Mouse (Mus musculus): ENCODE data around the gene Slco3a1. TPM values are rescaled to one million over a fixed set of nuclear protein-coding genes. Genes with fewer than 3 reads are reported as not detected.

Slco3a1 gene
- polyA plus RNA-seq, 1 experiment from 2014 or later = 42.8 TPM

DNA sequence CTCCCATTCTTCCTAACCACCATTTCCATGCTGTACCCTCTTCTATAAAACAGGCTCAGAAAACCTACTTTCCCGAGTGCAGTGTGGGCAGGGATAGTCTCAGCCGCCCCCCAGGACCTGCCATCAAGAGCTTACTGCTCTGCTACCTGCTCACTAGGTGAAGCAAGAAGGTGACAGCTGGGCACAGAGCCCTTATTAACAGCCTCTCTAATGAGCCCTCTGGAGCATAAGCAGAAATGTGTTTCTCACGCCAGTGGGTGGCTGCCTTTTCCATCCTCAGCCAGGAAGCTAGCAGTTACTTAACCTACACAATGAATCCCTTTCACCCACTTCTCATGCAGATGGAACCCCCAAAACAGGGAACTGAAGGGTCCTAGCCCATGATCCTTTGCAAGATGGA is 66.9 kb downstream of the Slco3a1 start:
- Histone ChIP-seq H3K27ac (ENCODE audit: low read length) (no peak overlapping the region), H3K27me3 (replicated peaks; ENCODE audit: insufficient read depth, low read length) (no peaks in the 10 kb centered on the region), H3K4me3 (ENCODE audit: low read depth, low read length) (no peak overlapping the region), H3K9ac (replicated peaks; ENCODE audit: low read depth) (no peak overlapping the region), H3K4me2 (replicated peaks; ENCODE audit: low read depth, low read length) (no peak overlapping the region), H3K36me3 (ENCODE audit: insufficient read depth, low read length) (no peaks in the 10 kb centered on the region), H3K9me3 (ENCODE audit: low read length) (no peaks in the 10 kb centered on the region), H3K4me1 (ENCODE audit: insufficient read depth, low read depth, low read length) (no peaks in the 10 kb centered on the region; the same call in 1 of the 2 replicates)
- 66% methylated on average over 3 of the region's 3 CpGs for WGBS
- DNase-seq (ENCODE audit: low spot score) (no peak), ATAC-seq (no peak)
- TF ChIP-seq CTCF (IDR thresholded peaks at IDR 0.05) (no peak), EP300 (IDR thresholded peaks at IDR 0.05) (no peak)

- Histone ChIP-seq H3K4me3 (ENCODE audit: low read depth, low read length) (no peak overlapping the region), H3K9me3 (ENCODE audit: low read length) (no peaks in the 10 kb centered on the region), H3K36me3 (ENCODE audit: insufficient read depth, low read length) (no peaks in the 10 kb centered on the region), H3K4me2 (replicated peaks; ENCODE audit: low read depth, low read length) (no peak overlapping the region), H3K9ac (replicated peaks; ENCODE audit: low read depth) (no peak overlapping the region), H3K27me3 (replicated peaks; ENCODE audit: insufficient read depth, low read length) (no peaks in the 10 kb centered on the region), H3K4me1 (ENCODE audit: insufficient read depth, low read depth, low read length) (no peaks in the 10 kb centered on the region; the same call in 1 of the 2 replicates), H3K27ac (ENCODE audit: low read length) (no peak overlapping the region)
- ATAC-seq (no peak), DNase-seq (ENCODE audit: low spot score) (no peak)
- TF ChIP-seq CTCF (IDR thresholded peaks at IDR 0.05) (no peak), EP300 (IDR thresholded peaks at IDR 0.05) (no peak)
- WGBS = 89% methylated on average over 4 of the region's 4 CpGs
Observed at GRCm38 (mm10) chr7:74486083-74486482, 68.5 kb downstream of the Slco3a1 start.

DNA sequence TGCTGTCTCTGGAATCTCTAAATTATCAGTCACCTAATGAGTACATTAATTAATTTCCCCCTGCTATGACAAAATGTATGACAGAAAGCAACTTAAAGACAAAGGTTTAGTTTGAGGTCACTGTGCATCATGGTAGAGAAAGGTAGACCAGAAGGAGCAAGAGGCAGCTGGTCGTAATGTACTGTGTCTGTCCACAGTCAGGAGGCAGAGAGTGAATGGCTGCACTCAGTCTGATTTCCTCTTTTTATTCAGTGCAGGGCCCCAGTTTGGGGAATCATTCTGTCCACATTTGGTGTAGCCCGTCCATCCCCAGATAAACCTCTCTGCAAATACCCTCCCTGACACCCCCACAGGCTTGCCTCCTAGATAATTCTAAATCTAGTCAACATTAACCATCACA is 68.9 kb downstream of the Slco3a1 start:
- no peak for ATAC-seq
- Histone ChIP-seq H3K27me3 (replicated peaks; ENCODE audit: insufficient read depth, low read length) (no peaks in the 10 kb centered on the region), H3K4me2 (replicated peaks; ENCODE audit: low read depth, low read length) (no peak overlapping the region), H3K4me1 (ENCODE audit: insufficient read depth, low read depth, low read length) (no peaks in the 10 kb centered on the region; the same call in 1 of the 2 replicates), H3K9ac (replicated peaks; ENCODE audit: low read depth) (no peak overlapping the region), H3K27ac (ENCODE audit: low read length) (no peak overlapping the region), H3K4me3 (ENCODE audit: low read depth, low read length) (no peak overlapping the region), H3K9me3 (ENCODE audit: low read length) (no peaks in the 10 kb centered on the region), H3K36me3 (ENCODE audit: insufficient read depth, low read length) (no peaks in the 10 kb centered on the region)
- TF ChIP-seq EP300 (IDR thresholded peaks at IDR 0.05) (no peak), CTCF (IDR thresholded peaks at IDR 0.05) (no peak)
- 74% methylated on average over 2 of the region's 2 CpGs for WGBS
- DNase-seq (ENCODE audit: low spot score) = no peak

GRCm38 (mm10) chr7:74484024-74484385 is 70.6 kb downstream of the Slco3a1 start:
- H3K4me2 ChIP-seq (replicated peaks; ENCODE audit: low read depth, low read length) = no peak overlapping the region
- TF ChIP-seq CTCF (IDR thresholded peaks at IDR 0.05) (no peak), EP300 (IDR thresholded peaks at IDR 0.05) (peak; percentile 90)
- 64% methylated on average over 2 of the region's 2 CpGs for WGBS
- ATAC-seq (peak; percentile 96), DNase-seq (ENCODE audit: low spot score) (peak; percentile 88)
- no peaks in the 10 kb centered on the region for H3K36me3 ChIP-seq (ENCODE audit: insufficient read depth, low read length)
- no peaks in the 10 kb centered on the region; the same call in 1 of the 2 replicates for H3K4me1 ChIP-seq (ENCODE audit: insufficient read depth, low read depth, low read length)
- H3K9ac ChIP-seq (replicated peaks; ENCODE audit: low read depth) = no peak overlapping the region
- H3K27ac ChIP-seq (ENCODE audit: low read length) = peak overlapping the region; percentile 40; the same call in 1 of the 2 replicates
- H3K27me3 ChIP-seq (replicated peaks; ENCODE audit: insufficient read depth, low read length) = no peaks in the 10 kb centered on the region
- H3K4me3 ChIP-seq (ENCODE audit: low read depth, low read length) = no peak overlapping the region
- H3K9me3 ChIP-seq (ENCODE audit: low read length) = no peaks in the 10 kb centered on the region

DNA sequence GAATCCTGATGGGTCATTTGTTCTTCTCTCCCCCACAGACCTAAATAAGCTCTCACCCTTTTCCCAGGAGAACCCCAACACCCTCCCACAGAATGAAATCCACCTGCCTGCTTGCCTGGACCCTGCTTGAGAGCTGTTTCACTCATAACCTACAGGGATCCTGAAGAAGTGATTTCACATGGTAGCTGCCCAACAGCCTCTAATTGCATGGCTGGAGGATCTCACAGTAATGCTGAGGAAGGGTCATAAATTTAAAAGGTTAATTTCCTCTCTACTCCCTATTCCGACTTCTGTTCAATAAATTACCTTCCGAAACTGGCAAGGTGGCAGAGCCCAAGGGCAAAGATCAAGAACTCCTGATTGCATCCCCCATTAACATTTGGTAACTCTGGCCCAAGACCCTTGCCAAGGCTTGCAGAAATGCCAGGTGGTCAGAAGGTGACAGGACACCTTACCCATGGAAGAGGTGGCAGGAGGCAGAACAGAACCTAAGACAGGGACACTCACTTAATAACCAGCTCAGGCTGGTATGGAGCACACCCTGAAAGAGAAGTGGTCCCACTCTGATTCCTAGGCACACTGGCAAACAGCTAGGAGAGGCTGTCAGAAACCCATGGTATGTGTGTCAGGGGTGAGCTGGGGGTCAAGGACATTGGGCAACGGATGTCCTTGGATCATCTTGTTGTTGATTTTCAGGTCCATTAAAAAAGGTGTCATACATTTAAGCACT is 71.1 kb downstream of the Slco3a1 start:
- peak; percentile 64 for DNase-seq (ENCODE audit: low spot score)
- Histone ChIP-seq H3K4me1 (ENCODE audit: insufficient read depth, low read depth, low read length) (no peaks in the 10 kb centered on the region; the same call in 1 of the 2 replicates), H3K9me3 (ENCODE audit: low read length) (no peaks in the 10 kb centered on the region), H3K27ac (ENCODE audit: low read length) (peak overlapping the region; percentile 10; the same call in 1 of the 2 replicates), H3K36me3 (ENCODE audit: insufficient read depth, low read length) (no peaks in the 10 kb centered on the region), H3K4me3 (ENCODE audit: low read depth, low read length) (no peak overlapping the region), H3K27me3 (replicated peaks; ENCODE audit: insufficient read depth, low read length) (no peaks in the 10 kb centered on the region), H3K4me2 (replicated peaks; ENCODE audit: low read depth, low read length) (no peak overlapping the region), H3K9ac (replicated peaks; ENCODE audit: low read depth) (no peak overlapping the region)
- peak; percentile 87 for ATAC-seq
- 77% methylated on average over 3 of the region's 3 CpGs for whole genome bisulfite sequencing
- TF ChIP-seq EP300 (IDR thresholded peaks at IDR 0.05) = no peak
- no peak for TF ChIP-seq CTCF (IDR thresholded peaks at IDR 0.05)

DNA sequence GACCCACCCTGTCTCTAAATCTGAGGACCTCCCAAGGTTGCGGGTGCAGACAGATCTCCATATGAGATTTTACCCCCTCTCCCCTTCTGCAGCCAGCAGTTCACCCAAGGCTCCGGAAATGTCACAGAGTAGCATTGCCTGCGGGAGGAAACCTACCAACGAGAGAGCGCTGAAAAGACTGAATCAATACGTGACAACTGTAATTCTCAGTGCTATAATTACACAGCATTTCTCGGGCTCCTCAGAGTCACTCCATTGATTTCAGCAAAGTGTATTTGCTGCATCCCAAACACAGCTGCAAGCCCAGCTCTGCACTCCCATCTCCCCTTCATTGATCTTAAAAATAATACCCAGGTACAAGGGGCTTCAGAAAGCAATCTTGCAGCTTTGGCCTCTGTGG is 82.8 kb downstream of the Slco3a1 start:
- Histone ChIP-seq H3K27me3 (replicated peaks; ENCODE audit: insufficient read depth, low read length) (no peaks in the 10 kb centered on the region), H3K4me3 (ENCODE audit: low read depth, low read length) (no peak overlapping the region), H3K27ac (ENCODE audit: low read length) (no peak overlapping the region), H3K4me2 (replicated peaks; ENCODE audit: low read depth, low read length) (no peak overlapping the region), H3K9me3 (ENCODE audit: low read length) (no peaks in the 10 kb centered on the region), H3K9ac (replicated peaks; ENCODE audit: low read depth) (no peak overlapping the region), H3K4me1 (ENCODE audit: insufficient read depth, low read depth, low read length) (no peaks in the 10 kb centered on the region), H3K36me3 (ENCODE audit: insufficient read depth, low read length) (no peaks in the 10 kb centered on the region)
- ATAC-seq (no peak), DNase-seq (ENCODE audit: low spot score) (no peak)
- no peak for TF ChIP-seq EP300 (IDR thresholded peaks at IDR 0.05)
- no peak for TF ChIP-seq CTCF (IDR thresholded peaks at IDR 0.05)
- WGBS = 74% methylated on average over 7 of the region's 7 CpGs

All from lung, postnatal 0 days (tissue).